Mouse (Mus musculus) liver, postnatal 0 days (tissue): ENCODE results near the gene Fbxl3. TPM values are rescaled to one million over a fixed set of nuclear protein-coding genes. Genes with fewer than 3 reads are reported as not detected.

Experiments
- ATAC-seq: fragments of 200-750 bp; cut with Nextera tagmentation; 2 replicates; pipeline ENCODE4 v1.8.0; 2017; ENCODE audit warnings: mild to moderate bottlenecking, moderate library complexity
- DNase-seq: peaks from one replicate; pipeline ENCODE4 v3.0.0-alpha.2; 2016
- H3K27ac ChIP-seq: fragments of 300-500 bp; sonication (generic); 2 replicates; pipeline ENCODE4 v1.5.1; 2014; ENCODE audit warnings: antibody characterized with exemption, moderate library complexity, mild to moderate bottlenecking, low read depth
- H3K27me3 ChIP-seq: fragments of 300-500 bp; sonication (generic); 2 replicates; pipeline ENCODE4 v1.6.1; 2014; ENCODE audit warnings: low read length, control low read depth, mixed read lengths; ENCODE audit not compliant: insufficient read depth
- H3K36me3 ChIP-seq: fragments of 300-500 bp; sonication (generic); replicated peaks from 2 replicates; pipeline ENCODE4 v1.6.1; 2014; ENCODE audit warnings: mild to moderate bottlenecking, control low read depth, low read length, moderate library complexity, mixed read lengths; ENCODE audit not compliant: insufficient read depth
- H3K4me1 ChIP-seq: fragments of 300-500 bp; sonication (generic); 2 replicates; pipeline ENCODE4 v1.6.1; 2014; ENCODE audit warnings: antibody characterized with exemption, mild to moderate bottlenecking, control low read depth; ENCODE audit not compliant: insufficient read depth
- H3K4me2 ChIP-seq: fragments of 300-500 bp; sonication (generic); 2 replicates; pipeline ENCODE4 v1.6.1; 2014; ENCODE audit warnings: low read depth, mild to moderate bottlenecking, low read length, moderate library complexity, mixed read lengths
- H3K4me3 ChIP-seq: fragments of 300-500 bp; sonication (generic); 2 replicates; pipeline ENCODE4 v1.5.1; 2014; ENCODE audit warnings: low read depth, low read length
- H3K9ac ChIP-seq: fragments of 300-500 bp; sonication (generic); replicated peaks from 2 replicates; pipeline ENCODE4 v1.6.1; 2014; ENCODE audit warnings: mild to moderate bottlenecking, moderate library complexity
- H3K9me3 ChIP-seq: fragments of 300-500 bp; sonication (generic); 2 replicates; pipeline ENCODE4 v1.6.1; 2016; ENCODE audit warnings: mild to moderate bottlenecking, control low read depth, low read length, mixed read lengths
- CTCF ChIP-seq: sonication (generic); IDR thresholded peaks from 2 replicates; pipeline ENCODE4 v1.5.1; 2016; ENCODE audit warnings: antibody characterized with exemption, low read depth
- EP300 ChIP-seq: IDR thresholded peaks from 2 replicates; pipeline ENCODE4 v1.6.1; 2016; ENCODE audit warnings: antibody characterized with exemption, low read depth, mild to moderate bottlenecking
- WGBS: fragments of 180-500 bp; shearing (Covaris S2); extraction: QIAGEN DNeasy Blood & Tissue Kit; methylation state at CpG from one replicate; pipeline ENCODE4 v1.1.7; 2014; ENCODE audit not compliant: insufficient replicate concordance; 5-methylcytosine and 5-hydroxymethylcytosine counted together
- polyA plus RNA-seq: library from polyadenylated mRNA; unstranded; fragments of >200 nt; fragmentation: Nextera tagmentation; extraction: Ambion mirVana; gene quantifications from 2 replicates; pipeline ENCODE4 v1.2.1, GENCODE M21; 2015

Fbxl3 gene
- polyA plus RNA-seq, 1 experiment from 2014 or later: 10.7 TPM

GRCm38 (mm10) chr14:103098213-103098586 is 1.2 kb downstream of the Fbxl3 start:
- TF ChIP-seq EP300 (no peak), CTCF (no peak)
- ATAC-seq: no peak

GRCm38 (mm10) chr14:103096621-103097020 is 2.7 kb downstream of the Fbxl3 start:
- H3K4me3 ChIP-seq: no peak overlapping the region; the same call in 1 of the 2 replicates
- no peak overlapping the region for H3K9ac ChIP-seq
- H3K4me1 ChIP-seq: peaks cover 21% of the 10 kb centered on the region
- H3K27ac ChIP-seq: no peak overlapping the region
- 55% methylated on average over 6 of the region's 6 CpGs for WGBS
- no peaks in the 10 kb centered on the region for H3K27me3 ChIP-seq
- ATAC-seq (no peak), DNase-seq (no peak)
- H3K36me3 ChIP-seq: peaks cover 26% of the 10 kb centered on the region
- peak overlapping the region; percentile 50; the same call in 1 of the 2 replicates for H3K4me2 ChIP-seq
- TF ChIP-seq EP300 (no peak), CTCF (no peak)
- H3K9me3 ChIP-seq: no peaks in the 10 kb centered on the region

More at GRCm38 (mm10) chr14:103098213-103098586, 1.2 kb downstream of the Fbxl3 start:
- Histone ChIP-seq H3K4me3 (peak overlapping the region; percentile 80), H3K9ac (peak overlapping the region; percentile 93), H3K27me3 (no peaks in the 10 kb centered on the region), H3K36me3 (peaks cover 14% of the 10 kb centered on the region), H3K27ac (peak overlapping the region; percentile 100), H3K4me2 (peak overlapping the region; percentile 70), H3K4me1 (peaks cover 32% of the 10 kb centered on the region), H3K9me3 (no peaks in the 10 kb centered on the region)
- DNase-seq: no peak
- 2% methylated on average over 2 of the region's 2 CpGs for WGBS

DNA sequence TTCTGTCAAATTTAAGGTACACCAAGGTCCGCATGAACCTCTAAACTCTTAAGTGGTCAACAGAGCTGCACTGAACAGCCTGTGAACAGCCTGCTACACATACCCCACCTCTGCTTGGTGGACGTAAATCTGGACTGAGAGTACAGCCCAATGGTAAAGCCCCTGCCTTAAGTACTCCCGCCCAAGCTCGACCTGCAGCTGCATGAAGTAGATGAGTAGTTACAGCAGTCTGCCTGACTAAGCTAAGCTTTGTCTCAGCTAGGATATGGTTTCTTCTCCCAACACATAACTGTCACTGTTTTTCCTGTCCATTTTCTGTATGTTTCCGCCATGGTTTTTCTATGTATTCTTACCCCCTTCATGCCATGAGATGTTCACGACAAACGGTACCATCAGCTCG is 3.5 kb downstream of the Fbxl3 start:
- Histone ChIP-seq H3K9me3 (no peaks in the 10 kb centered on the region), H3K4me2 (no peak overlapping the region), H3K27me3 (no peaks in the 10 kb centered on the region), H3K27ac (no peak overlapping the region), H3K4me3 (no peak overlapping the region), H3K36me3 (peaks cover 34% of the 10 kb centered on the region), H3K9ac (no peak overlapping the region), H3K4me1 (peaks cover 21% of the 10 kb centered on the region)
- WGBS: 90% methylated on average over 8 of the region's 8 CpGs
- no peak for ATAC-seq
- TF ChIP-seq CTCF: no peak
- no peak for TF ChIP-seq EP300
- DNase-seq: no peak

DNA sequence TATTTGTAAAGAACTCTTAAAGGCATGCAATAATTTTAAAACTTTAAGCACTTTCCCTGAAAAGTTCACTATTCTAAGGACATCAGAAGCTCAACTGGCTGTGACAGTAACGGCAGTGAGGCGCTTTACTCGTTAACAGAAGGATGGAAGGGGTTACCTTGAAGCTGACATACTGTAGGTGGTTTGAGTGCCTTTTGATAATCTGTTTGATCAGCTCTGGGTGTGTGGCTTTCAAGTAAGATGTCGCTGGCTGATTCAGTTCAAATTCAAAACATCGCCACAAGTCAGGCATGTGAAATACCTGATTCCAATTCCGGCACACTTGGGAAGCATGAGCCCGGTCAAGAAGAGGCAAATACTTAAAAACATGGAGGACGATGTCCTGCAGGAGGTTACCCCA is 4.3 kb downstream of the Fbxl3 start:
- 85% methylated on average over 8 of the region's 8 CpGs for WGBS
- ATAC-seq: no peak
- Histone ChIP-seq H3K27me3 (no peaks in the 10 kb centered on the region), H3K27ac (no peak overlapping the region), H3K4me2 (no peak overlapping the region), H3K36me3 (peaks cover 36% of the 10 kb centered on the region), H3K9me3 (no peaks in the 10 kb centered on the region), H3K4me1 (peaks cover 18% of the 10 kb centered on the region), H3K9ac (no peak overlapping the region), H3K4me3 (no peak overlapping the region)
- TF ChIP-seq CTCF (no peak), EP300 (no peak)
- no peak for DNase-seq

DNA sequence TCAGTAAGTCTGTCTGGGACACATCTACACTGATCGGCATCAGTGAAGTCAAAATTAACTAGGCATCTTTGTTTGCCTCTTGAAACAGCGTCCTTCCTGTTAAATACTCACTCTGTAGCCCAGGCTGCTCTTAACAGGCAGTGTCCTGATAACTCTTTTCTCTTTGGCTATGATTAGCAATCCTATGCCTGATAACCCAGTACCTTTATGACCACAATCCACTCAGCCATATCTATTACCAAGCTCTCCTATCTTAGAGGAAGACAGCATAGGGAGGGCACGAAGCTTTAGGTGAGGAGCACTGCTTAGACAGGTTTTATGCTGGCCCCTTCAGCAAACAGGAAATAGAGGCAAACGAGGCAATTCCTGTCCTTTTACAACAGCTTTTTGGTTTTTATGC is 5.7 kb downstream of the Fbxl3 start:
- peaks cover 46% of the 10 kb centered on the region for H3K36me3 ChIP-seq
- no peak overlapping the region for H3K4me2 ChIP-seq
- H3K9ac ChIP-seq: no peak overlapping the region
- no peak for TF ChIP-seq CTCF
- no peak for TF ChIP-seq EP300
- 50% methylated on average over 4 of the region's 4 CpGs for WGBS
- no peaks in the 10 kb centered on the region for H3K9me3 ChIP-seq
- H3K27me3 ChIP-seq: no peaks in the 10 kb centered on the region
- ATAC-seq (no peak), DNase-seq (no peak)
- no peak overlapping the region for H3K4me3 ChIP-seq
- no peak overlapping the region for H3K27ac ChIP-seq
- H3K4me1 ChIP-seq: peaks cover 18% of the 10 kb centered on the region

DNA sequence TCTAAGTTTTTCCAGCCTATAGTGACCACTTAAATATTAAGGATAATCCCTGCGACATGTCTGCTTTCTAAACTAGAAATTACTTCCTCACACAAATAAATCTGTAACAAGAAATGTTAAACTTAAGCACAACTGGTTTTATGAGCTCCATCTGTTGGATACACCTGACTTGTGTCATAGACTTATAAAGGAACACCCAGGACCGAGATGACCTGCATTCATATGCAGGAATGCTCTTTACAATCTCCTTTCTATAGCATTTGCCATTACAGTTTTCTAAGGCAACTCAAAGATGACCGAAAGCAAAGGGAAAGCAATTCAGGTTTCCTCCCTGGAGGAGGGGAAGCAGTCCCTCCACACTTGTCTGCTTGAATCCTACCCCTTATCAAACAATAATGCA is 6.1 kb downstream of the Fbxl3 start:
- H3K4me1 ChIP-seq: peaks cover 18% of the 10 kb centered on the region

GRCm38 (mm10) chr14:103088624-103089023 is 10.7 kb downstream of the Fbxl3 start:
- Histone ChIP-seq H3K9ac (no peak overlapping the region), H3K27ac (no peak overlapping the region), H3K4me1 (peaks cover 27% of the 10 kb centered on the region), H3K36me3 (peaks cover 68% of the 10 kb centered on the region), H3K4me3 (no peak overlapping the region), H3K9me3 (no peaks in the 10 kb centered on the region), H3K27me3 (no peaks in the 10 kb centered on the region), H3K4me2 (no peak overlapping the region)
- 68% methylated on average over 6 of the region's 6 CpGs for WGBS
- DNase-seq (peak; percentile 47), ATAC-seq (no peak)
- TF ChIP-seq CTCF: peak; percentile 88
- TF ChIP-seq EP300: no peak

More for the DNA sequence above, 6.1 kb downstream of the Fbxl3 start:
- Histone ChIP-seq H3K4me3 (no peak overlapping the region), H3K9ac (no peak overlapping the region), H3K36me3 (peaks cover 49% of the 10 kb centered on the region), H3K27ac (no peak overlapping the region), H3K9me3 (no peaks in the 10 kb centered on the region), H3K27me3 (no peaks in the 10 kb centered on the region), H3K4me2 (no peak overlapping the region)
- DNase-seq (no peak), ATAC-seq (no peak)
- TF ChIP-seq EP300: no peak
- no peak for TF ChIP-seq CTCF
- WGBS: 92% methylated on average over 3 of the region's 3 CpGs
